Mouse (Mus musculus): ENCODE results near the gene Antxr2. TPM values are rescaled to one million over a fixed set of nuclear protein-coding genes. Genes with fewer than 3 reads are reported as not detected.

The Antxr2 gene
- polyA plus RNA-seq, 1 experiment, result 33.6 TPM

- H3K36me3 ChIP-seq (ENCODE audit: control insufficient read depth, insufficient read depth), result peaks cover 85% of the 10 kb centered on the region
- no peak overlapping the region for H3ac ChIP-seq (ENCODE audit: control insufficient read depth, insufficient read length, low read depth)
- H3K79me3 ChIP-seq (ENCODE audit: low read depth), result no peaks in the 10 kb centered on the region
- no peak overlapping the region for H3K4me3 ChIP-seq (ENCODE audit: insufficient read depth, poor library complexity, severe bottlenecking)
- no peak for TF ChIP-seq MYOD1 (IDR thresholded peaks at IDR 0.05; ENCODE audit: control insufficient read depth, insufficient read length, low read depth)
- no peak for TF ChIP-seq CTCF (IDR thresholded peaks at IDR 0.05; ENCODE audit: control insufficient read depth, insufficient read depth, insufficient read length)
- TF ChIP-seq MAX (IDR thresholded peaks at IDR 0.05), result no peak
- no peak for TF ChIP-seq MYOG (IDR thresholded peaks at IDR 0.05; ENCODE audit: control insufficient read depth, extremely low read depth, insufficient read length)
- no peak for TF ChIP-seq FOSL1 (IDR thresholded peaks at IDR 0.05; ENCODE audit: insufficient read depth, low read length, poor library complexity, severe bottlenecking)
- no peak for TF ChIP-seq CEBPB (IDR thresholded peaks at IDR 0.05; ENCODE audit: low read depth)
- TF ChIP-seq USF1 (IDR thresholded peaks at IDR 0.05; ENCODE audit: low read depth), result no peak
- no peaks in the 10 kb centered on the region for H3K27me3 ChIP-seq (ENCODE audit: control insufficient read depth, insufficient read depth, insufficient read length)
- no peaks in the 10 kb centered on the region for H3K79me2 ChIP-seq (ENCODE audit: control insufficient read depth, insufficient read depth)
These were observed 63.8 kb downstream of the Antxr2 start for GRCm38 (mm10) chr5:97967044-97967443.

GRCm38 (mm10) chr5:97966101-97966500 is 64.7 kb downstream of the Antxr2 start:
- no peak overlapping the region for H3K4me3 ChIP-seq (ENCODE audit: insufficient read depth, poor library complexity, severe bottlenecking)
- TF ChIP-seq MAX (IDR thresholded peaks at IDR 0.05) (no peak), CEBPB (IDR thresholded peaks at IDR 0.05; ENCODE audit: low read depth) (no peak), FOSL1 (IDR thresholded peaks at IDR 0.05; ENCODE audit: insufficient read depth, low read length, poor library complexity, severe bottlenecking) (no peak), USF1 (IDR thresholded peaks at IDR 0.05; ENCODE audit: low read depth) (no peak), MYOG (IDR thresholded peaks at IDR 0.05; ENCODE audit: control insufficient read depth, extremely low read depth, insufficient read length) (no peak), MYOD1 (IDR thresholded peaks at IDR 0.05; ENCODE audit: control insufficient read depth, insufficient read length, low read depth) (no peak), CTCF (IDR thresholded peaks at IDR 0.05; ENCODE audit: control insufficient read depth, insufficient read depth, insufficient read length) (no peak)
- H3K36me3 ChIP-seq (ENCODE audit: control insufficient read depth, insufficient read depth), result peaks cover 85% of the 10 kb centered on the region
- no peaks in the 10 kb centered on the region for H3K79me3 ChIP-seq (ENCODE audit: low read depth)
- H3ac ChIP-seq (ENCODE audit: control insufficient read depth, insufficient read length, low read depth), result no peak overlapping the region
- no peaks in the 10 kb centered on the region for H3K79me2 ChIP-seq (ENCODE audit: control insufficient read depth, insufficient read depth)
- no peaks in the 10 kb centered on the region for H3K27me3 ChIP-seq (ENCODE audit: control insufficient read depth, insufficient read depth, insufficient read length)

GRCm38 (mm10) chr5:97964444-97964843 is 66.4 kb downstream of the Antxr2 start:
- no peaks in the 10 kb centered on the region for H3K79me3 ChIP-seq (ENCODE audit: low read depth)
- no peak for TF ChIP-seq MYOG (IDR thresholded peaks at IDR 0.05; ENCODE audit: control insufficient read depth, extremely low read depth, insufficient read length)
- no peak for TF ChIP-seq MAX (IDR thresholded peaks at IDR 0.05)
- no peak for TF ChIP-seq CEBPB (IDR thresholded peaks at IDR 0.05; ENCODE audit: low read depth)
- no peak for TF ChIP-seq FOSL1 (IDR thresholded peaks at IDR 0.05; ENCODE audit: insufficient read depth, low read length, poor library complexity, severe bottlenecking)
- TF ChIP-seq MYOD1 (IDR thresholded peaks at IDR 0.05; ENCODE audit: control insufficient read depth, insufficient read length, low read depth), result no peak
- H3K79me2 ChIP-seq (ENCODE audit: control insufficient read depth, insufficient read depth), result no peaks in the 10 kb centered on the region
- H3K27me3 ChIP-seq (ENCODE audit: control insufficient read depth, insufficient read depth, insufficient read length), result no peaks in the 10 kb centered on the region
- no peak overlapping the region for H3ac ChIP-seq (ENCODE audit: control insufficient read depth, insufficient read length, low read depth)
- H3K36me3 ChIP-seq (ENCODE audit: control insufficient read depth, insufficient read depth), result peaks cover 90% of the 10 kb centered on the region
- no peak overlapping the region for H3K4me3 ChIP-seq (ENCODE audit: insufficient read depth, poor library complexity, severe bottlenecking)

- TF ChIP-seq CEBPB (IDR thresholded peaks at IDR 0.05; ENCODE audit: low read depth), result no peak
- no peak for TF ChIP-seq CTCF (IDR thresholded peaks at IDR 0.05; ENCODE audit: control insufficient read depth, insufficient read depth, insufficient read length)
- TF ChIP-seq FOSL1 (IDR thresholded peaks at IDR 0.05; ENCODE audit: insufficient read depth, low read length, poor library complexity, severe bottlenecking), result no peak
- no peak for TF ChIP-seq USF1 (IDR thresholded peaks at IDR 0.05; ENCODE audit: low read depth)
- no peak for TF ChIP-seq MYOG (IDR thresholded peaks at IDR 0.05; ENCODE audit: control insufficient read depth, extremely low read depth, insufficient read length)
- TF ChIP-seq MAX (IDR thresholded peaks at IDR 0.05), result no peak
- no peak for TF ChIP-seq MYOD1 (IDR thresholded peaks at IDR 0.05; ENCODE audit: control insufficient read depth, insufficient read length, low read depth)
- no peak overlapping the region for H3ac ChIP-seq (ENCODE audit: control insufficient read depth, insufficient read length, low read depth)
- H3K36me3 ChIP-seq (ENCODE audit: control insufficient read depth, insufficient read depth), result peaks cover 93% of the 10 kb centered on the region
- H3K27me3 ChIP-seq (ENCODE audit: control insufficient read depth, insufficient read depth, insufficient read length), result no peaks in the 10 kb centered on the region
- H3K4me3 ChIP-seq (ENCODE audit: insufficient read depth, poor library complexity, severe bottlenecking), result no peak overlapping the region
- no peaks in the 10 kb centered on the region for H3K79me3 ChIP-seq (ENCODE audit: low read depth)
- no peaks in the 10 kb centered on the region for H3K79me2 ChIP-seq (ENCODE audit: control insufficient read depth, insufficient read depth)
These were observed 68.3 kb downstream of the Antxr2 start for GRCm38 (mm10) chr5:97962512-97962911.

GRCm38 (mm10) chr5:97961786-97962185 is 69.1 kb downstream of the Antxr2 start:
- Histone ChIP-seq H3K27me3 (ENCODE audit: control insufficient read depth, insufficient read depth, insufficient read length) (no peaks in the 10 kb centered on the region), H3ac (ENCODE audit: control insufficient read depth, insufficient read length, low read depth) (no peak overlapping the region), H3K79me2 (ENCODE audit: control insufficient read depth, insufficient read depth) (no peaks in the 10 kb centered on the region), H3K36me3 (ENCODE audit: control insufficient read depth, insufficient read depth) (peaks cover 93% of the 10 kb centered on the region), H3K4me3 (ENCODE audit: insufficient read depth, poor library complexity, severe bottlenecking) (no peak overlapping the region), H3K79me3 (ENCODE audit: low read depth) (no peaks in the 10 kb centered on the region)
- no peak for TF ChIP-seq FOSL1 (IDR thresholded peaks at IDR 0.05; ENCODE audit: insufficient read depth, low read length, poor library complexity, severe bottlenecking)
- TF ChIP-seq MYOG (IDR thresholded peaks at IDR 0.05; ENCODE audit: control insufficient read depth, extremely low read depth, insufficient read length), result no peak
- no peak for TF ChIP-seq CEBPB (IDR thresholded peaks at IDR 0.05; ENCODE audit: low read depth)

GRCm38 (mm10) chr5:97959651-97960050 is 71.2 kb downstream of the Antxr2 start:
- Histone ChIP-seq H3K79me3 (ENCODE audit: low read depth) (no peaks in the 10 kb centered on the region), H3K27me3 (ENCODE audit: control insufficient read depth, insufficient read depth, insufficient read length) (no peaks in the 10 kb centered on the region), H3K79me2 (ENCODE audit: control insufficient read depth, insufficient read depth) (no peaks in the 10 kb centered on the region), H3K36me3 (ENCODE audit: control insufficient read depth, insufficient read depth) (peaks cover 97% of the 10 kb centered on the region), H3ac (ENCODE audit: control insufficient read depth, insufficient read length, low read depth) (no peak overlapping the region), H3K4me3 (ENCODE audit: insufficient read depth, poor library complexity, severe bottlenecking) (no peak overlapping the region)
- TF ChIP-seq MYOD1 (IDR thresholded peaks at IDR 0.05; ENCODE audit: control insufficient read depth, insufficient read length, low read depth) (no peak), USF1 (IDR thresholded peaks at IDR 0.05; ENCODE audit: low read depth) (no peak), MYOG (IDR thresholded peaks at IDR 0.05; ENCODE audit: control insufficient read depth, extremely low read depth, insufficient read length) (no peak), CEBPB (IDR thresholded peaks at IDR 0.05; ENCODE audit: low read depth) (no peak), CTCF (IDR thresholded peaks at IDR 0.05; ENCODE audit: control insufficient read depth, insufficient read depth, insufficient read length) (no peak)

Data from C2C12 (cell line).